Mouse (Mus musculus) MEL (cell line): ENCODE results near the gene Rhpn2. TPM values are rescaled to one million over a fixed set of nuclear protein-coding genes. Genes with fewer than 3 reads are reported as not detected.
A peak's percentile ranks its signal among the peaks of the same experiment; 100 is the strongest.

Experiments used
- DNase-seq: peaks from one replicate; pipeline ENCODE4 v3.0.0; 2011; ENCODE audit warnings: low read depth, low spot score
- H3K27ac ChIP-seq: 2 replicates; pipeline ENCODE4 v1.5.1; 2012; ENCODE audit warnings: low read depth, mild to moderate bottlenecking, control low read depth, low read length, moderate library complexity; ENCODE audit not compliant: control insufficient read depth
- H3K27me3 ChIP-seq, 2 experiments: fragments of 150-350 bp in 1 of 2; sonication (generic) in 1 of 2; 2 replicates each; pipeline ENCODE4 v1.6.1; 2012; ENCODE audit warnings: low read length in 2 of 2, mild to moderate bottlenecking in 2 of 2, improper control_type of control experiment in 1 of 2, moderate library complexity in 1 of 2; ENCODE audit not compliant: insufficient read depth in 2 of 2, control insufficient read depth in 1 of 2
- H3K36me3 ChIP-seq, 2 experiments: 2 replicates each; pipeline ENCODE4 v1.6.1; 2012 to 2014; ENCODE audit warnings: low read length in 2 of 2, improper control_type of control experiment in 1 of 2, inconsistent platforms in 1 of 2, mild to moderate bottlenecking in 1 of 2; ENCODE audit not compliant: insufficient read depth in 2 of 2, control insufficient read depth in 1 of 2
- H3K4me1 ChIP-seq, 2 experiments: fragments of 150-350 bp in 1 of 2; sonication (generic) in 1 of 2; 2 replicates each; pipeline ENCODE4 v1.6.1; 2012; ENCODE audit warnings: low read length in 2 of 2, improper control_type of control experiment in 1 of 2, mild to moderate bottlenecking in 1 of 2; ENCODE audit not compliant: insufficient read depth in 2 of 2, control insufficient read depth in 1 of 2
- H3K4me3 ChIP-seq, 2 experiments: fragments of 150-350 bp in 1 of 2; sonication (generic) in 1 of 2; 2 replicates each; pipeline ENCODE4 v1.5.1; 2012; ENCODE audit warnings: low read depth in 2 of 2, low read length in 2 of 2, mild to moderate bottlenecking in 2 of 2, moderate library complexity in 2 of 2, control low read depth in 1 of 2, improper control_type of control experiment in 1 of 2; ENCODE audit not compliant: control insufficient read depth in 1 of 2, insufficient read depth in 1 of 2
- H3K79me2 ChIP-seq: 2 replicates; pipeline ENCODE4 v1.6.1; 2012; ENCODE audit warnings: mild to moderate bottlenecking, low read length, moderate library complexity; ENCODE audit not compliant: control insufficient read depth, poor library complexity, insufficient read depth
- H3K9ac ChIP-seq: 2 replicates; pipeline ENCODE4 v1.6.1; 2012; ENCODE audit warnings: low read depth, mild to moderate bottlenecking, control low read depth, low read length, moderate library complexity; ENCODE audit not compliant: control insufficient read depth, poor library complexity, severe bottlenecking
- H3K9me3 ChIP-seq: fragments of 150-350 bp; sonication (generic); replicated peaks from 2 replicates; pipeline ENCODE4 v1.6.1; 2012; ENCODE audit warnings: mild to moderate bottlenecking, low read length, improper control_type of control experiment, moderate library complexity; ENCODE audit not compliant: insufficient read depth
- CHD1 ChIP-seq: IDR thresholded peaks from 2 replicates; pipeline ENCODE4 v1.6.1; 2012; ENCODE audit warnings: low read depth, mild to moderate bottlenecking, inconsistent platforms, low read length, improper control_type of control experiment
- CHD2 ChIP-seq: IDR thresholded peaks from 2 replicates; pipeline ENCODE4 v1.6.1; 2011; ENCODE audit warnings: low read length, improper control_type of control experiment
- CTCF ChIP-seq, 3 experiments: IDR thresholded peaks in 2 of 3; conservative IDR thresholded peaks in 1 of 3; 2 replicates each; pipeline ENCODE4 v1.5.1; 2011 to 2012; ENCODE audit warnings: low read length in 3 of 3, low read depth in 2 of 3, mild to moderate bottlenecking in 2 of 3, improper control_type of control experiment in 1 of 3, inconsistent platforms in 1 of 3, mixed read lengths in 1 of 3, moderate library complexity in 1 of 3; ENCODE audit not compliant: control insufficient read depth in 1 of 3, insufficient read depth in 1 of 3, poor library complexity in 1 of 3, severe bottlenecking in 1 of 3
- E2F4 ChIP-seq: IDR thresholded peaks from 2 replicates; pipeline ENCODE4 v1.6.1; 2011; ENCODE audit warnings: low read depth, low read length, improper control_type of control experiment, borderline replicate concordance
- EP300 ChIP-seq, 2 experiments: IDR thresholded peaks; 2 replicates each; pipeline ENCODE4 v1.6.1; 2011; ENCODE audit warnings: improper control_type of control experiment in 2 of 2, low read length in 2 of 2, low read depth in 1 of 2, mild to moderate bottlenecking in 1 of 2
- ETS1 ChIP-seq: IDR thresholded peaks from 2 replicates; pipeline ENCODE4 v1.6.1; 2012; ENCODE audit warnings: low read depth, mild to moderate bottlenecking, inconsistent platforms, low read length, improper control_type of control experiment, moderate library complexity
- GABPA ChIP-seq: IDR thresholded peaks from 2 replicates; pipeline ENCODE4 v1.6.1; 2012; ENCODE audit warnings: low read depth, mild to moderate bottlenecking, inconsistent platforms, low read length, improper control_type of control experiment, moderate library complexity
- GATA1 ChIP-seq: IDR thresholded peaks from 2 replicates; pipeline ENCODE4 v1.6.1; 2011; ENCODE audit warnings: low read depth, low read length, improper control_type of control experiment
- HCFC1 ChIP-seq: IDR thresholded peaks from 2 replicates; pipeline ENCODE4 v1.6.1; 2012; ENCODE audit warnings: low read depth, mild to moderate bottlenecking, inconsistent platforms, low read length, improper control_type of control experiment, moderate library complexity
- KAT2A ChIP-seq: conservative IDR thresholded peaks from 2 replicates; pipeline ENCODE4 v1.6.1; 2012; ENCODE audit warnings: low read depth, low read length, improper control_type of control experiment, inconsistent platforms
- MAFK ChIP-seq: IDR thresholded peaks from 2 replicates; pipeline ENCODE4 v1.6.1; 2011; ENCODE audit warnings: low read depth, mild to moderate bottlenecking, low read length, improper control_type of control experiment, borderline replicate concordance
- MAX ChIP-seq: IDR thresholded peaks from 2 replicates; pipeline ENCODE4 v1.6.1; 2011; ENCODE audit warnings: low read length, improper control_type of control experiment
- MAZ ChIP-seq: IDR thresholded peaks from 2 replicates; pipeline ENCODE4 v1.6.1; 2012; ENCODE audit warnings: low read depth, mild to moderate bottlenecking, inconsistent platforms, low read length, improper control_type of control experiment
- MEF2A ChIP-seq: IDR thresholded peaks from 2 replicates; pipeline ENCODE4 v1.6.1; 2014; ENCODE audit warnings: low read depth, mild to moderate bottlenecking, inconsistent platforms, low read length, improper control_type of control experiment; ENCODE audit not compliant: poor library complexity, insufficient replicate concordance, severe bottlenecking; ENCODE audit errors: extremely low read depth
- MXI1 ChIP-seq: IDR thresholded peaks from 2 replicates; pipeline ENCODE4 v1.6.1; 2011; ENCODE audit warnings: mild to moderate bottlenecking, low read depth, low read length, improper control_type of control experiment
- MYB ChIP-seq: IDR thresholded peaks from 2 replicates; pipeline ENCODE4 v1.6.1; 2011; ENCODE audit warnings: mild to moderate bottlenecking, low read depth, low read length, improper control_type of control experiment
- MYC ChIP-seq: IDR thresholded peaks from 2 replicates; pipeline ENCODE4 v1.6.1; 2011; ENCODE audit warnings: low read depth, mild to moderate bottlenecking, low read length, improper control_type of control experiment, moderate library complexity
- NELFE ChIP-seq: IDR thresholded peaks from 2 replicates; pipeline ENCODE4 v1.6.1; 2011; ENCODE audit warnings: low read depth, low read length, improper control_type of control experiment
- POLR2AphosphoS2 ChIP-seq: IDR thresholded peaks from 2 replicates; pipeline ENCODE4 v1.6.1; 2011; ENCODE audit warnings: low read length, improper control_type of control experiment
- POLR2AphosphoS5 ChIP-seq: IDR thresholded peaks from 2 replicates; pipeline ENCODE4 v1.6.1; 2012; ENCODE audit warnings: low read depth, borderline replicate concordance, mild to moderate bottlenecking, inconsistent platforms, low read length, moderate library complexity, mixed read lengths
- RAD21 ChIP-seq: IDR thresholded peaks from 2 replicates; pipeline ENCODE4 v1.6.1; 2011; ENCODE audit warnings: mild to moderate bottlenecking, low read depth, low read length, improper control_type of control experiment
- RCOR1 ChIP-seq: IDR thresholded peaks from 2 replicates; pipeline ENCODE4 v1.6.1; 2012; ENCODE audit warnings: low read depth, mild to moderate bottlenecking, inconsistent platforms, low read length, improper control_type of control experiment
- SMC3 ChIP-seq: IDR thresholded peaks from 2 replicates; pipeline ENCODE4 v1.6.1; 2011; ENCODE audit warnings: low read depth, low read length, improper control_type of control experiment
- TBP ChIP-seq: IDR thresholded peaks from 2 replicates; pipeline ENCODE4 v1.8.0; 2011; ENCODE audit warnings: low read depth, low read length, improper control_type of control experiment
- TCF12 ChIP-seq: IDR thresholded peaks from 2 replicates; pipeline ENCODE4 v1.6.1; 2014; ENCODE audit warnings: low read depth, mild to moderate bottlenecking, inconsistent platforms, low read length, improper control_type of control experiment, moderate library complexity
- UBTF ChIP-seq: IDR thresholded peaks from 2 replicates; pipeline ENCODE4 v1.6.1; 2012; ENCODE audit warnings: low read depth, mild to moderate bottlenecking, inconsistent platforms, low read length, improper control_type of control experiment, moderate library complexity, borderline replicate concordance; ENCODE audit not compliant: insufficient read depth
- USF1 ChIP-seq: IDR thresholded peaks from 2 replicates; pipeline ENCODE4 v1.6.1; 2014; ENCODE audit warnings: low read depth, mild to moderate bottlenecking, inconsistent platforms, low read length, improper control_type of control experiment, moderate library complexity
- ZKSCAN1 ChIP-seq: IDR thresholded peaks from 2 replicates; pipeline ENCODE4 v1.6.1; 2012; ENCODE audit warnings: low read depth, mild to moderate bottlenecking, inconsistent platforms, low read length, improper control_type of control experiment, moderate library complexity
- ZMIZ1 ChIP-seq: IDR thresholded peaks from 2 replicates; pipeline ENCODE4 v1.6.1; 2012; ENCODE audit warnings: low read depth, mild to moderate bottlenecking, inconsistent platforms, low read length, improper control_type of control experiment, moderate library complexity
- polyA plus RNA-seq, 2 experiments: library from polyadenylated mRNA; stranded (reverse) in 1 of 2; unstranded in 1 of 2; fragments of >175 nt in 1 of 2; fragments of >200 nt in 1 of 2; gene quantifications; 2 replicates each; pipeline versions ENCODE4 v1.2.1 to v1.2.4; 2012; ENCODE audit warnings: low replicate concordance in 2 of 2, low read depth in 1 of 2; ENCODE audit not compliant: insufficient read length in 2 of 2, insufficient read depth in 1 of 2, missing spikeins in 1 of 2
- total RNA-seq: library from RNA; depleted of rRNA; stranded (reverse); fragments of 300-350 nt; gene quantifications from 2 replicates; pipeline ENCODE4 v1.2.3, GENCODE M21; 2012

Gene Rhpn2
- total and polyA plus RNA-seq, 3 experiments: 0.58 to 1.2 TPM; not detected in 1

DNA sequence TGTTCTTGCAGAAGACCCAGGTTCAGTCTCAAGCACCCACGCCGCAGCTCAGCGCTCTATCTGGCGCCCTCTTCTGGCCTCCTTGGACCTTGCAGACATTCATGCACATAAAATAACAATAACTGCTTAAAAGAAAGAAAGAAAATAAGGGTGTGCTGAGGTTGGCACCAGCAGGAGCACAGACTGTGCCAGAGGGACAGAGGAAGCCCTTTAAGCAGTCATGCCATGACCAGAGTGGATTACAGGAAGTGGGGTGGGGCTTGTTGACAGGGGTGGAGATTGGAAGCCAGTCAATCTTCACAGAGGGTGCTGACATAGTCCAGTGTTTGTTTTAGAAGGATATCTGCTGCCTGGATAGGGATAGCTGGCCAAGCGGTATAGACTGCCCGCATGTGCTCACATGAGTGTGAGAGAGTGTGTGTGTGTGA is 52.6 kb downstream of the Rhpn2 start:
- DNase-seq: peak; percentile 70
- Histone ChIP-seq H3K9me3 (no peaks in the 10 kb centered on the region), H3K27me3 (no peaks in the 10 kb centered on the region), H3K27ac (no peak overlapping the region), H3K79me2 (no peaks in the 10 kb centered on the region), H3K4me3 (no peak overlapping the region), H3K4me1 (peaks cover 5 to 18% of the 10 kb centered on the region in 2 experiments), H3K36me3 (peaks cover 0 to 7% of the 10 kb centered on the region in 2 experiments; a peak in 2 of 4 replicates), H3K9ac (no peak overlapping the region)
- TF ChIP-seq E2F4: no peak
- no peak for TF ChIP-seq KAT2A
- TF ChIP-seq ETS1: no peak
- TF ChIP-seq USF1: no peak
- no peak for TF ChIP-seq MYB
- no peak for TF ChIP-seq CHD2
- no peak for TF ChIP-seq MAZ
- no peak for TF ChIP-seq ZKSCAN1
- TF ChIP-seq MAFK: no peak
- TF ChIP-seq POLR2AphosphoS5: no peak
- TF ChIP-seq GABPA: no peak
- TF ChIP-seq TCF12: no peak
- no peak for TF ChIP-seq CHD1
- no peak for TF ChIP-seq HCFC1
- no peak for TF ChIP-seq NELFE
- peak; percentile 43 for TF ChIP-seq RAD21
- peak; percentile 69 to 80 (median 69) for TF ChIP-seq CTCF (IDR thresholded peaks at IDR 0.05 in 2 of 3, conservative IDR thresholded peaks at IDR 0.05 in 1 of 3; ENCODE audit: control insufficient read depth in 1 of 3, insufficient read depth in 1 of 3, low read depth in 2 of 3, low read length in 3 of 3, poor library complexity in 1 of 3, severe bottlenecking in 1 of 3)
- no peak for TF ChIP-seq TBP
- TF ChIP-seq ZMIZ1: no peak
- no peak for TF ChIP-seq MXI1
- TF ChIP-seq SMC3: peak; percentile 48

DNA sequence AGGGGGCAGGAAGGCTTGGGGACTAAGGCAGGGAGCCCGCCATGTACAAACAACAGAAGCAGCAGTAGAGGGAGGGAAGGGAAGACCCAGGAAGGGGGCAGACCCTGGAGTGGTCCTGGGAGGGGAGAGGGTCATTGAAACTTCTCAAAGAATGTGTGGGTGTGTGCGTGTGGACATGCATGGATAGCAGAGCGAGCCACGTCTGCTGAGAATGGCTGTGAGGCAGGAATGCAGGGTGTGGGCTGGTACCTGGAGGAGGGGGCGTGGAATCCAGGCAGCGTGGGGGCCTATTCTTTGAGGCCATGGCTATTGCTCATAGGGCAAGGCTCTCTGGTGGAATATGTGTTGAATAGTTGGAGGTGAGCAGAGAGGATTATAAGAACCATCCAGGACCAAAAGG is 54.7 kb downstream of the Rhpn2 start:
- no peaks in the 10 kb centered on the region for H3K9me3 ChIP-seq
- H3K4me1 ChIP-seq: 0 out of 4 replicates have a peak, but pooled peaks cover 0 to under 1% of the 10 kb centered on the region in 2 experiments
- DNase-seq: no peak
- peaks cover 0 to 2% of the 10 kb centered on the region in 2 experiments; a peak in 1 of 4 replicates for H3K36me3 ChIP-seq
- TF ChIP-seq GABPA (no peak), RCOR1 (no peak), GATA1 (no peak), E2F4 (no peak), UBTF (no peak), MAX (no peak), MXI1 (no peak), TBP (no peak), CHD1 (no peak), MEF2A (no peak), EP300 (IDR thresholded peaks at IDR 0.05; ENCODE audit: low read depth in 1 of 2, low read length in 2 of 2) (no peak), NELFE (no peak), RAD21 (no peak), POLR2AphosphoS2 (no peak), MYC (no peak), MYB (no peak), MAFK (no peak)
- H3K27me3 ChIP-seq: no peaks in the 10 kb centered on the region
- no peak overlapping the region for H3K4me3 ChIP-seq
- no peaks in the 10 kb centered on the region for H3K79me2 ChIP-seq
- no peak overlapping the region for H3K9ac ChIP-seq
- no peak overlapping the region for H3K27ac ChIP-seq
